Mouse (Mus musculus): Measurements from ENCODE around the gene Cda. TPM values are rescaled to one million over a fixed set of nuclear protein-coding genes. Genes with fewer than 3 reads are reported as not detected.

Gene Cda
- polyA plus RNA-seq, 1 experiment from 2014 or later: 17.5 TPM

DNA sequence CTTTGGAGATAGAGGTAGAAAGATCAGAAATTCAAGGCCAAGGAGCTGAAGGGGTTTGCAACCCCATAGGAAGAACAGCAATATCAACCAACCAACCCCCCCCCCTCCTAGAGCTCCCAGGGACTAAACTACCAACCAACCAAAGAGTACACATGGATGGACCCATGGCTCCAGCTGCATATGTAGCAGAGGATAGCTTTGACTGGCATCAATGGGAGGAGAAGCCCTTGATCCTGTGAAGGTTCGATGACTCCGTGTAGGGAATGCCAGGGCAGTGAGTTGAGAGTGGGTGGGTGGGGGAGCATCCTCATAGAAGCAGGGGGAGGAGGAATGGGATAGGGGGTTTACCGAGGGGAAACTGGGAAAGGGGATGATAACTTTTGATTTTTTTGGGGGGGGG lies 43.3 kb downstream of the Cda start:
- H3K4me1 ChIP-seq (replicated peaks; ENCODE audit: control insufficient read depth, insufficient read depth, low read length): peaks cover 9% of the 10 kb centered on the region
- no peak overlapping the region for H3K4me3 ChIP-seq (ENCODE audit: low read depth, low read length)
- peaks cover 6% of the 10 kb centered on the region; the same call in 1 of the 2 replicates for H3K36me3 ChIP-seq (ENCODE audit: control insufficient read depth, insufficient read depth, low read length)
- ATAC-seq (replicated peaks; ENCODE audit: low FRiP score, low TSS enrichment, low read depth) (no peak), DNase-seq (ENCODE audit: low spot score) (no peak)
- H3K9me3 ChIP-seq (ENCODE audit: control insufficient read depth, low read length): no peaks in the 10 kb centered on the region
- H3K4me2 ChIP-seq (ENCODE audit: low read length): no peak overlapping the region
- no peak overlapping the region for H3K27ac ChIP-seq (ENCODE audit: low read depth)
- no peak overlapping the region for H3K9ac ChIP-seq (ENCODE audit: low read length)
- no peaks in the 10 kb centered on the region for H3K27me3 ChIP-seq (replicated peaks; ENCODE audit: control insufficient read depth, insufficient read depth, low read length)
- WGBS: 93% methylated on average over 3 of the region's 3 CpGs

DNA sequence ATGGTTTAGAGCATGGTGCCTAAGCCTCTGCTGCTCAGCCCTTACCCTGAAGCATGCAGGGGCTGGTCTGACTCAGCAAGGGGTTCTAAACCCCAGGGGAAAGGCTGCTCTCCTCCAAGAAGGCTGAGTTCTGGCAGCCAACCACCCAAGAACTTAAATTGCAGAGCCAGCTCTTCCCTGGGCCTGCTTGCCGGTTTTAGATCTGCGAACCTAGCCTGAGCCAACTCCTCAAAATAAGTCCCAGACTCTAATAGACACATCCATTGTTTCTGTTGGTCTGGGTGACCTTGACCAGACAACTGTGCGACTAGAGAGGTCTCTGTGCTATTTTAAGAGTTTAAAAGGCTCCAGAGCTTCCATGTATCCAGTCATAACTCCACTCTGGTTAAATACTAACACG lies 44.0 kb downstream of the Cda start:
- ATAC-seq (replicated peaks; ENCODE audit: low FRiP score, low TSS enrichment, low read depth): no peak
- WGBS: 52% methylated on average over 4 of the region's 4 CpGs
- H3K9me3 ChIP-seq (ENCODE audit: control insufficient read depth, low read length): no peaks in the 10 kb centered on the region
- no peak for DNase-seq (ENCODE audit: low spot score)
- H3K4me1 ChIP-seq (replicated peaks; ENCODE audit: control insufficient read depth, insufficient read depth, low read length): peaks cover 9% of the 10 kb centered on the region
- H3K4me3 ChIP-seq (ENCODE audit: low read depth, low read length): no peak overlapping the region
- H3K36me3 ChIP-seq (ENCODE audit: control insufficient read depth, insufficient read depth, low read length): peaks cover 6% of the 10 kb centered on the region; the same call in 1 of the 2 replicates
- H3K27me3 ChIP-seq (replicated peaks; ENCODE audit: control insufficient read depth, insufficient read depth, low read length): no peaks in the 10 kb centered on the region
- no peak overlapping the region for H3K9ac ChIP-seq (ENCODE audit: low read length)
- H3K27ac ChIP-seq (ENCODE audit: low read depth): no peak overlapping the region
- H3K4me2 ChIP-seq (ENCODE audit: low read length): no peak overlapping the region

DNA sequence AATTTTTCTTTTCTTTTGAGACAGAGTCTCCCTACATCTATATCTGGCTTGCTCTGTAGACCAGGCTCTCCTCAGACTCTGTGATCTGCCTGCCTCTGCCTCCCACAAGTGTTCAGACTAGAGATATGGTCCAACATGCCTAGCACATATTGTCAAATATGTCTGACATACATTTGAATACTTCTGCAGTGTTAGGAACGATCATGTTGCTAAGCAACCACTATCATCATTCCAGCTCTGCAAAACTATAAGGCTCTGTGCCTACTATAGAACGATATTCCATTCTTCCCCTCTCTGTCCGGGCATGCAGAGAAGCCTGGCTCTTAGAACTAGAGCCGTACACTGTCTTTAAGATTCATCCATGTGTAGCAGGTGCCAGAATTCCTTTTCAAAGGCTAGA lies 45.1 kb downstream of the Cda start:
- Histone ChIP-seq H3K4me2 (ENCODE audit: low read length) (no peak overlapping the region), H3K27ac (ENCODE audit: low read depth) (no peak overlapping the region), H3K27me3 (replicated peaks; ENCODE audit: control insufficient read depth, insufficient read depth, low read length) (no peaks in the 10 kb centered on the region), H3K9me3 (ENCODE audit: control insufficient read depth, low read length) (no peaks in the 10 kb centered on the region), H3K9ac (ENCODE audit: low read length) (no peak overlapping the region), H3K36me3 (ENCODE audit: control insufficient read depth, insufficient read depth, low read length) (peaks cover 8% of the 10 kb centered on the region; the same call in 1 of the 2 replicates), H3K4me1 (replicated peaks; ENCODE audit: control insufficient read depth, insufficient read depth, low read length) (peaks cover 9% of the 10 kb centered on the region), H3K4me3 (ENCODE audit: low read depth, low read length) (no peak overlapping the region)
- DNase-seq (ENCODE audit: low spot score) (no peak), ATAC-seq (replicated peaks; ENCODE audit: low FRiP score, low TSS enrichment, low read depth) (no peak)
- 76% methylated on average over 4 of the region's 4 CpGs for WGBS

DNA sequence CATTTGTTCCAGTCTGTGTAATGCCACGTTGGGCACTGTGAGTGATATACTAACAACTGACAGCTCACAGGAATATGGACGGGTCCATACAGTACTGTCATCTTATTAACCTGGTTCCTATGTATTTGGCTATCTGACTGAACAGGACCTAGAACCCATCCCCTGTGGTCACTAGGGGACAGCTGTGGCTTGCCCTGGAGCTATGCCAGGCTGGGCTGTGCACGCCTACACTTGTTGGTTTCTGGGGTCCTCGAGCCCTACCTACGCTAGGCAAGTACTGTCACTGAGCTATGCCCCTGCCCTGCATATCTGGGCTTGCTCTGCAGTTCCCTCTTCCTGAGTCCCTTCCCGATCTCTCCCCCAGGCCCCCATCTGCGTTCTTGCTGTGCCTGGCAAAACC lies 46.3 kb downstream of the Cda start:
- ATAC-seq (replicated peaks; ENCODE audit: low FRiP score, low TSS enrichment, low read depth) (no peak), DNase-seq (ENCODE audit: low spot score) (no peak)
- no peaks in the 10 kb centered on the region for H3K27me3 ChIP-seq (replicated peaks; ENCODE audit: control insufficient read depth, insufficient read depth, low read length)
- no peak overlapping the region for H3K27ac ChIP-seq (ENCODE audit: low read depth)
- no peaks in the 10 kb centered on the region for H3K9me3 ChIP-seq (ENCODE audit: control insufficient read depth, low read length)
- WGBS: 79% methylated on average over 7 of the region's 7 CpGs
- H3K9ac ChIP-seq (ENCODE audit: low read length): no peak overlapping the region
- H3K4me3 ChIP-seq (ENCODE audit: low read depth, low read length): no peak overlapping the region
- no peak overlapping the region for H3K4me2 ChIP-seq (ENCODE audit: low read length)
- peaks cover 7% of the 10 kb centered on the region for H3K4me1 ChIP-seq (replicated peaks; ENCODE audit: control insufficient read depth, insufficient read depth, low read length)
- H3K36me3 ChIP-seq (ENCODE audit: control insufficient read depth, insufficient read depth, low read length): peaks cover 20% of the 10 kb centered on the region; the same call in 1 of the 2 replicates

DNA sequence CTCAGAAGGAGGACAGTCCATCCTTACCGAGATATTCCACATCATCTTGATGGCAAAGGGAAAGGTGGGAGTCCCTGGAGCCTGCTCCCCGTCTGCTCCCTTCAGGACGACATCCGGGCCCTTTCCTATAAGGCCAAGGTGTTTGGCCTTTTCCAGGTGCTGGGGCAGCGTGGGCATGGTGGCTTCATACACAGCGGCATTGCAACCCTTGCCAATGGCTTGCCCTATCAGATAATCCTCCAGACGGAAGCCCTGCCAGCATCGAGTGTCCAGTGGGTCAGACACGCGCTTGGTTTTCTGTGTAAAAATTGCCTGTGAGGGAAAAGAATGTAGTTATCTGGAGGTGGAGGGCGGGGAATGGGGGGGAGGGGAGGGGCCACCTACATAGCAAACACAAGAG lies 47.1 kb downstream of the Cda start:
- Histone ChIP-seq H3K27me3 (replicated peaks; ENCODE audit: control insufficient read depth, insufficient read depth, low read length) (no peaks in the 10 kb centered on the region), H3K9ac (ENCODE audit: low read length) (no peak overlapping the region), H3K4me3 (ENCODE audit: low read depth, low read length) (no peak overlapping the region), H3K36me3 (ENCODE audit: control insufficient read depth, insufficient read depth, low read length) (peaks cover 20% of the 10 kb centered on the region; the same call in 1 of the 2 replicates), H3K27ac (ENCODE audit: low read depth) (no peak overlapping the region), H3K4me1 (replicated peaks; ENCODE audit: control insufficient read depth, insufficient read depth, low read length) (peaks cover 3% of the 10 kb centered on the region; the same call in 1 of the 2 replicates), H3K9me3 (ENCODE audit: control insufficient read depth, low read length) (no peaks in the 10 kb centered on the region), H3K4me2 (ENCODE audit: low read length) (no peak overlapping the region)
- WGBS: 66% methylated on average over 11 of the region's 11 CpGs
- ATAC-seq (replicated peaks; ENCODE audit: low FRiP score, low TSS enrichment, low read depth) (no peak), DNase-seq (ENCODE audit: low spot score) (no peak)

DNA sequence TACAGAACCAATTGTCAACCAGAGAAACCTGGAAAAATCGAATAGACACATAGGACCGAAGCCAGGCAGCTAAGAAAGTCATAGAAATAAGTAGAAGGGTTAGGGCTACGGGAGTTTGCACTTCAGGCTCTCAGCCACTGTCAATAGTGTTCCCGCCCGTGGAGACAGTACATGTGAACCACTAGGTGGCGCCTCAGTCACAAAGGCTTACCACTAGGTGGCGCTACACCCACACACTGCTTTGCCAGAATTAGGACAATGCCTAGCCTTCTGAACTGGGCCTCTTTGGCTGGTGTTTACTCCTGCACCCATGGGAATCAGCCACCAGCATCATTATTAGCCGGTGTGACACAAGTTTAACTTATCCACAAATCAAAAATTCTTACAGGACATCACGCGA lies 48.3 kb downstream of the Cda start:
- WGBS: 39% methylated on average over 10 of the region's 10 CpGs
- no peak overlapping the region for H3K27ac ChIP-seq (ENCODE audit: low read depth)
- peaks cover 25% of the 10 kb centered on the region; the same call in 1 of the 2 replicates for H3K36me3 ChIP-seq (ENCODE audit: control insufficient read depth, insufficient read depth, low read length)
- no peak overlapping the region for H3K4me3 ChIP-seq (ENCODE audit: low read depth, low read length)
- peaks cover 3% of the 10 kb centered on the region; the same call in 1 of the 2 replicates for H3K4me1 ChIP-seq (replicated peaks; ENCODE audit: control insufficient read depth, insufficient read depth, low read length)
- H3K27me3 ChIP-seq (replicated peaks; ENCODE audit: control insufficient read depth, insufficient read depth, low read length): no peaks in the 10 kb centered on the region
- H3K4me2 ChIP-seq (ENCODE audit: low read length): no peak overlapping the region
- H3K9ac ChIP-seq (ENCODE audit: low read length): no peak overlapping the region
- ATAC-seq (replicated peaks; ENCODE audit: low FRiP score, low TSS enrichment, low read depth) (peak; percentile 26; the same call in 1 of the 2 replicates), DNase-seq (ENCODE audit: low spot score) (peak; percentile 93)
- no peaks in the 10 kb centered on the region for H3K9me3 ChIP-seq (ENCODE audit: control insufficient read depth, low read length)

DNA sequence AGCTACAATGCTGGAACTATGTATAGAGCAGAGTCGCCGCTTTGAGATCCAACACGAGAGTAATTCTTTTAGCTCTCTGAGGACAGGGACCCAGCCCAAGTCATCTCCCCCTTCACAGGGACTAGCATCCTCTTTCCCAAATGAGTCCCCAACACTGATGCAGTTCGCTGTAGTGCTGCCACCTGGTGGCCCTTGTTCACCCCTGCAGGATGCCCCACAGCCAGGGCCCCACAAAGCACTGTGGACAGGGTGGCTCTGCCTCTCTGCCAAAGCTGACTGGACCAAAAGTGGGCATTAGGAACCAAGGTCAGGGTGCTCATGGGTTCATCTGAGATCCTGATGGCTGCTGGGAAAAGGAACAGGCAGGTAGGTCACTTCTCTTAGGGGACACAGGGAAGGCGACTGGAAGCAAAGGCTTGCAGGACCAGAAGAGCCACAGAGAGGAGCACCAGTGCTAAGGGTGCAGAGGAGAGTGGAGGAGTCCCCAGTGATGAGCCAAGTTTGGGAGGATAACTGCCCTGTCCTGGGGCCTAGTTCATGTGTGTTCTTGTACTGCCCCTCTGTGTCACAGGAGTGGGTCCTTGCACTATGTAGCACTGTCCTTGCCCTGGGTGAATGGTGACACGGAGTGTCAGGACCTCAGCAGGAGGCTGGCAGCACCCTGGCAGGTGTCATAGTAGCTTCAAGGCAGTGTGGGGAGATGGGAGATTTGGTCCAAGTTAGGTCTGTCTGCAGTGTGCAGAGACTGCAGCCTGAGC lies 49.1 kb downstream of the Cda start:
- no peak overlapping the region for H3K4me2 ChIP-seq (ENCODE audit: low read length)
- no peaks in the 10 kb centered on the region; the same call in 1 of the 2 replicates for H3K4me1 ChIP-seq (replicated peaks; ENCODE audit: control insufficient read depth, insufficient read depth, low read length)
- DNase-seq (ENCODE audit: low spot score): peak; percentile 76
- H3K27ac ChIP-seq (ENCODE audit: low read depth): no peak overlapping the region
- no peaks in the 10 kb centered on the region for H3K9me3 ChIP-seq (ENCODE audit: control insufficient read depth, low read length)
- 52% methylated on average over 6 of the region's 6 CpGs for WGBS
- H3K27me3 ChIP-seq (replicated peaks; ENCODE audit: control insufficient read depth, insufficient read depth, low read length): no peaks in the 10 kb centered on the region
- H3K36me3 ChIP-seq (ENCODE audit: control insufficient read depth, insufficient read depth, low read length): peaks cover 32% of the 10 kb centered on the region; the same call in 1 of the 2 replicates
- H3K4me3 ChIP-seq (ENCODE audit: low read depth, low read length): no peak overlapping the region
- H3K9ac ChIP-seq (ENCODE audit: low read length): no peak overlapping the region
- peak; percentile 35 for ATAC-seq (replicated peaks; ENCODE audit: low FRiP score, low TSS enrichment, low read depth)

DNA sequence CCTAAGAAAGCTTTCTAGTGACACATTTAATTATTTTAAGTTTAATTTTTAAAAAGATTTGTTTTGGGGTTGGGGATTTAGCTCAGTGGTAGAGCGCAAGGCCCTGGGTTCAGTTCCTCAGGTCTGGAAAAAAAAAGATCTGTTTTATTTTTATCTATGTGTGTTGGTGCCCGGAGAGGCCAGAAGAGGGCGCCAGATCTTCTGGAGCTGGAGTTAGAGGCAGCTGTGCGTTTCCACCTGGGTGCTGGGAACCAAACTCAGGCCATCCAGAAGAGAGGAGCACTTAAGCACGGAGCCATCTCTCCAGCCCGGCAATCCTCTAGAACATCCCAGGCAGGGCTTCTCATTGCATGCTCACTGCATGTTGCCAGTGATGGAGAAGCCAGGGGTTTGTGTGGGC lies 51.4 kb downstream of the Cda start:
- ATAC-seq (replicated peaks; ENCODE audit: low FRiP score, low TSS enrichment, low read depth): no peak
- Histone ChIP-seq H3K36me3 (ENCODE audit: control insufficient read depth, insufficient read depth, low read length) (peaks cover 55% of the 10 kb centered on the region), H3K9ac (ENCODE audit: low read length) (no peak overlapping the region), H3K27ac (ENCODE audit: low read depth) (no peak overlapping the region), H3K4me3 (ENCODE audit: low read depth, low read length) (no peak overlapping the region), H3K4me1 (replicated peaks; ENCODE audit: control insufficient read depth, insufficient read depth, low read length) (no peaks in the 10 kb centered on the region), H3K4me2 (ENCODE audit: low read length) (no peak overlapping the region), H3K9me3 (ENCODE audit: control insufficient read depth, low read length) (no peaks in the 10 kb centered on the region), H3K27me3 (replicated peaks; ENCODE audit: control insufficient read depth, insufficient read depth, low read length) (no peaks in the 10 kb centered on the region)
- DNase-seq (ENCODE audit: low spot score): no peak
- WGBS: 87% methylated on average over 6 of the region's 6 CpGs

DNA sequence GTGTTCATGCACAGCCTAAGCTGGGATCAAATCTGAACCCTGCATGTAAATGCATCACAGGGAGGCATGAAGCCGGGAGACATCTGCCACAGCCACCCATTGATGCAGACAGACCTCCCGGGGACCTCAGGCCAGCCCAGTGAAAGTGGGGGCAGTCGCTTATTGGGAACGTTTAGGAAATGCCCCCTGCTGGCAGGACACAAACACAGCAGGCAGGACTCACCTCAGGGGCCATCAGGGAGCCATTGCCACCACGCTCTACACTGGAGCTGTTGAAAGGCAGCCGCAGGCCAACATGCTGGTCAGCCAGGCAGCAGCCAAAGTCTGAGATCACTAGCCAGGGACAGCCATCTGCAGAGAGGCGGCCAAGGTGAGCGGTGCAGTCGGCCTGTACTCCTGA lies 52.0 kb downstream of the Cda start:
- no peak for DNase-seq (ENCODE audit: low spot score)

More for the DNA sequence above, 52.0 kb downstream of the Cda start:
- ATAC-seq (replicated peaks; ENCODE audit: low FRiP score, low TSS enrichment, low read depth): no peak
- Histone ChIP-seq H3K9me3 (ENCODE audit: control insufficient read depth, low read length) (no peaks in the 10 kb centered on the region), H3K4me1 (replicated peaks; ENCODE audit: control insufficient read depth, insufficient read depth, low read length) (no peaks in the 10 kb centered on the region), H3K4me2 (ENCODE audit: low read length) (no peak overlapping the region), H3K9ac (ENCODE audit: low read length) (no peak overlapping the region), H3K27ac (ENCODE audit: low read depth) (no peak overlapping the region), H3K27me3 (replicated peaks; ENCODE audit: control insufficient read depth, insufficient read depth, low read length) (no peaks in the 10 kb centered on the region), H3K36me3 (ENCODE audit: control insufficient read depth, insufficient read depth, low read length) (peaks cover 61% of the 10 kb centered on the region), H3K4me3 (ENCODE audit: low read depth, low read length) (no peak overlapping the region)
- 78% methylated on average over 9 of the region's 9 CpGs for WGBS
